Mouse (Mus musculus) stomach, embryonic 16.5 days (tissue): ENCODE measurements around the gene Usf2. TPM values are rescaled to one million over a fixed set of nuclear protein-coding genes. Genes with fewer than 3 reads are reported as not detected.

Experiments
- ATAC-seq: fragments of 200-750 bp; cut with Nextera tagmentation; 2 replicates; pipeline ENCODE4 v1.8.0; 2017; ENCODE audit warnings: moderate number of reproducible peaks, moderate TSS enrichment; ENCODE audit not compliant: insufficient read depth, low FRiP score
- H3K27ac ChIP-seq: fragments of 300-500 bp; sonication (generic); 2 replicates; pipeline ENCODE4 v1.5.1; 2014; ENCODE audit warnings: low read length
- H3K27me3 ChIP-seq: fragments of 300-500 bp; sonication (generic); 2 replicates; pipeline ENCODE4 v1.6.1; 2014; ENCODE audit warnings: low read length, control low read depth, mixed read lengths; ENCODE audit not compliant: control insufficient read depth, insufficient read depth
- H3K36me3 ChIP-seq: fragments of 300-500 bp; sonication (generic); 2 replicates; pipeline ENCODE4 v1.6.1; 2014; ENCODE audit warnings: low read length; ENCODE audit not compliant: control insufficient read depth, insufficient read depth
- H3K4me1 ChIP-seq: fragments of 300-500 bp; sonication (generic); 2 replicates; pipeline ENCODE4 v1.6.1; 2014; ENCODE audit warnings: low read length, control low read depth, mixed read lengths; ENCODE audit not compliant: control insufficient read depth, insufficient read depth
- H3K4me2 ChIP-seq: fragments of 300-500 bp; sonication (generic); 2 replicates; pipeline ENCODE4 v1.6.1; 2014; ENCODE audit warnings: low read depth, low read length, mixed read lengths
- H3K4me3 ChIP-seq: fragments of 300-500 bp; sonication (generic); replicated peaks from 2 replicates; pipeline ENCODE4 v1.5.1; 2014; ENCODE audit warnings: mild to moderate bottlenecking, low read length
- H3K9ac ChIP-seq: fragments of 300-500 bp; sonication (generic); 2 replicates; pipeline ENCODE4 v1.6.1; 2014; ENCODE audit warnings: low read length
- H3K9me3 ChIP-seq: fragments of 300-500 bp; sonication (generic); replicated peaks from 2 replicates; pipeline ENCODE4 v1.6.1; 2016; ENCODE audit warnings: low read length, control low read depth; ENCODE audit not compliant: control insufficient read depth
- WGBS: fragments of 180-500 bp; shearing (Covaris S2); extraction: QIAGEN DNeasy Blood & Tissue Kit; methylation state at CpG from one replicate; pipeline ENCODE4 v1.1.7; 2014; 5-methylcytosine and 5-hydroxymethylcytosine counted together
- polyA plus RNA-seq: library from polyadenylated mRNA; unstranded; fragments of >200 nt; fragmentation: Nextera tagmentation; extraction: Ambion mirVana; gene quantifications from 2 replicates; pipeline ENCODE4 v1.2.1, GENCODE M21; 2015

Usf2 gene
- polyA plus RNA-seq, result 12.8 and 16.0 TPM in 2 replicates

GRCm38 (mm10) chr7:30956756-30957366 is at the start of gene Usf2:
Gene Usf2, minus strand, starts transcription at chr7:30956803.
- WGBS, result under 1% methylated on average over 64 of the region's 82 CpGs
- H3K4me3 ChIP-seq, result peak within 1 kb of the TSS; percentile 79

GRCm38 (mm10) chr7:31002650-31003049 is 46.0 kb upstream of the Usf2 start:
- 66% methylated on average over 8 of the region's 8 CpGs for WGBS

More at GRCm38 (mm10) chr7:30956756-30957366, at the start of gene Usf2:
- Histone ChIP-seq H3K36me3 (peaks cover 32% of the 10 kb centered on the region), H3K9me3 (no peaks in the 10 kb centered on the region), H3K27me3 (no peaks in the 10 kb centered on the region), H3K4me2 (peak within 1 kb of the TSS; percentile 84), H3K27ac (peak within 1 kb of the TSS; percentile 98), H3K9ac (peak within 1 kb of the TSS; percentile 100), H3K4me1 (peaks cover 27% of the 10 kb centered on the region)
- peak; percentile 68; the same call in 1 of the 2 replicates for ATAC-seq

DNA sequence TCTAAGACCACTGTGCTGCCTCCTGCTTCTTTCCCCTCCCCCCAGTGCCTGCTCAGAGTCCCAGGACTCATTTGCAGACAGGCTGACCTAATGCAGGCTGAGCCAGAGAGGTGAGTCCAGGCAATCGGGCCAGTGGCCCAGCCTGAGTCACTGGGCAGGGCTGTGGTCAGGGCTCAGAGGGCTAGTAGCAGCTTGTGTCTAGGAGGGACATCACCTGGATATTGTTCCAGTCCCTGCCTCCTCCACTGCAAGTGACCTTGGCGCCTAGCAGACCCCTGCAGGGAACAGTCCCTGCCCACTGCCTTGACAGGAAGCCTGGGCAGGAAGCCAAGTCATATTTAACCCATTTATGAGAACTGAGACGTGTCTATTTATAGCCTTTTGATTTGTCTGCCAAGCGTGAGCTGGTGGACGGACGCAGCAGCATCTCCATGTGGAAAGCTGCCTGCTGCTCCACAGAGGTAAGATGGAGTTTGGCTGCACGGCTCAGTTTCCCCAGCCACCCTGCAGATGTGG is 44.0 kb upstream of the Usf2 start:
- WGBS, result 10% methylated on average over 7 of the region's 7 CpGs
- Histone ChIP-seq H3K4me2 (peak overlapping the region; percentile 6; the same call in 1 of the 2 replicates), H3K27ac (peak overlapping the region; percentile 22), H3K9me3 (no peaks in the 10 kb centered on the region; the same call in 1 of the 2 replicates), H3K9ac (peak overlapping the region; percentile 16), H3K27me3 (no peaks in the 10 kb centered on the region), H3K36me3 (no peaks in the 10 kb centered on the region), H3K4me3 (no peak overlapping the region), H3K4me1 (peaks cover 10% of the 10 kb centered on the region)
- ATAC-seq, result peak; percentile 82

More at GRCm38 (mm10) chr7:31002650-31003049, 46.0 kb upstream of the Usf2 start:
- Histone ChIP-seq H3K9me3 (no peaks in the 10 kb centered on the region), H3K27me3 (no peaks in the 10 kb centered on the region), H3K4me1 (peaks cover 10% of the 10 kb centered on the region), H3K4me2 (no peak overlapping the region), H3K9ac (no peak overlapping the region), H3K27ac (no peak overlapping the region), H3K36me3 (no peaks in the 10 kb centered on the region), H3K4me3 (no peak overlapping the region)
- ATAC-seq, result peak; percentile 52

GRCm38 (mm10) chr7:30996491-30996890 is 39.9 kb upstream of the Usf2 start:
- H3K27ac ChIP-seq, result no peak overlapping the region
- H3K4me1 ChIP-seq, result peaks cover 10% of the 10 kb centered on the region
- no peaks in the 10 kb centered on the region; the same call in 1 of the 2 replicates for H3K9me3 ChIP-seq
- no peak overlapping the region for H3K4me3 ChIP-seq
- H3K27me3 ChIP-seq, result no peaks in the 10 kb centered on the region
- H3K36me3 ChIP-seq, result no peaks in the 10 kb centered on the region
- no peak overlapping the region for H3K4me2 ChIP-seq
- WGBS, result 85% methylated on average over 2 of the region's 2 CpGs
- ATAC-seq, result no peak
- H3K9ac ChIP-seq, result no peak overlapping the region

DNA sequence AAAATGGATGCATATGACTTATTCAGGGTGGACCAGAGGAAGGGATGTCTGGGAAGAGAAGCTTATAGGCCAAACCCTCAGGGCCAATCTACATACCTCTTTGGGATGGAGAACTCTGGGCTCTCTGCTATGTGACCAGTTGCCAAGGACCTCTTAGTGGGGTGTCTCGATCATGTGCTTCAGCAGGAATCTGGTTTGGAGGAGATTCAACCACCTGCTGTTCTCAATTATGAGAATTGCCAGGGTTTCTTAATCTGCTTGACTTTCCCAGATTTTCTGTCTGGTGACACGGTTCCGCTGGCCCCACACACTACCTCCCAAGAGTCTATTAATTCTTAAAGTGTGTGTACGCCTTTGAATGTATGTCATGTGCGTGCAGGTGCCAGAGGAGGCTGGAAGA is 37.4 kb upstream of the Usf2 start:
- ATAC-seq, result no peak
- no peak overlapping the region for H3K27ac ChIP-seq
- H3K9ac ChIP-seq, result no peak overlapping the region
- H3K4me1 ChIP-seq, result no peaks in the 10 kb centered on the region
- H3K9me3 ChIP-seq, result no peaks in the 10 kb centered on the region; the same call in 1 of the 2 replicates
- H3K36me3 ChIP-seq, result no peaks in the 10 kb centered on the region
- no peak overlapping the region for H3K4me3 ChIP-seq
- 84% methylated on average over 5 of the region's 5 CpGs for WGBS
- no peak overlapping the region for H3K4me2 ChIP-seq
- no peaks in the 10 kb centered on the region for H3K27me3 ChIP-seq

GRCm38 (mm10) chr7:30992148-30992547 is 35.5 kb upstream of the Usf2 start:
- WGBS, result 65% methylated on average over 5 of the region's 5 CpGs
- Histone ChIP-seq H3K4me2 (no peak overlapping the region), H3K4me3 (no peak overlapping the region), H3K27me3 (no peaks in the 10 kb centered on the region), H3K4me1 (no peaks in the 10 kb centered on the region), H3K9me3 (no peaks in the 10 kb centered on the region; the same call in 1 of the 2 replicates), H3K9ac (no peak overlapping the region), H3K27ac (no peak overlapping the region), H3K36me3 (no peaks in the 10 kb centered on the region)
- no peak for ATAC-seq

GRCm38 (mm10) chr7:30988519-30989162 is 32.0 kb upstream of the Usf2 start:
- WGBS, result 84% methylated on average over 4 of the region's 4 CpGs

GRCm38 (mm10) chr7:30985357-30985756 is 28.8 kb upstream of the Usf2 start:
- H3K36me3 ChIP-seq, result no peaks in the 10 kb centered on the region
- H3K27ac ChIP-seq, result no peak overlapping the region
- H3K4me1 ChIP-seq, result no peaks in the 10 kb centered on the region
- no peaks in the 10 kb centered on the region for H3K27me3 ChIP-seq
- ATAC-seq, result no peak
- no peak overlapping the region for H3K9ac ChIP-seq
- no peak overlapping the region for H3K4me2 ChIP-seq
- no peak overlapping the region for H3K4me3 ChIP-seq
- WGBS, result 81% methylated on average over 9 of the region's 9 CpGs
- H3K9me3 ChIP-seq, result no peaks in the 10 kb centered on the region

More at GRCm38 (mm10) chr7:30988519-30989162, 32.0 kb upstream of the Usf2 start:
- H3K4me1 ChIP-seq, result no peaks in the 10 kb centered on the region
- H3K4me2 ChIP-seq, result no peak overlapping the region
- no peaks in the 10 kb centered on the region for H3K36me3 ChIP-seq
- no peak for ATAC-seq
- no peak overlapping the region for H3K4me3 ChIP-seq
- no peaks in the 10 kb centered on the region for H3K27me3 ChIP-seq
- no peaks in the 10 kb centered on the region for H3K9me3 ChIP-seq
- H3K27ac ChIP-seq, result no peak overlapping the region
- H3K9ac ChIP-seq, result no peak overlapping the region

GRCm38 (mm10) chr7:30981703-30982102 is 25.1 kb upstream of the Usf2 start:
- WGBS, result 87% methylated on average over 4 of the region's 4 CpGs
- Histone ChIP-seq H3K9me3 (no peaks in the 10 kb centered on the region), H3K4me2 (no peak overlapping the region), H3K36me3 (no peaks in the 10 kb centered on the region), H3K9ac (no peak overlapping the region), H3K27me3 (no peaks in the 10 kb centered on the region), H3K4me3 (no peak overlapping the region), H3K27ac (no peak overlapping the region), H3K4me1 (no peaks in the 10 kb centered on the region)
- ATAC-seq, result no peak
